Mouse (Mus musculus) cerebellum, adult 11 months (tissue): Measurements from ENCODE around the gene Fbxw9.

Source experiments
- DNase-seq: peaks from one replicate; pipeline ENCODE4 v3.0.0; 2022

Gene Fbxw9

GRCm38 (mm10) chr8:85059879-85060616 lies at the start of gene Fbxw9:
Gene Fbxw9, plus strand, starts transcription at chr8:85060055.
- peak; percentile 85 for DNase-seq

DNA sequence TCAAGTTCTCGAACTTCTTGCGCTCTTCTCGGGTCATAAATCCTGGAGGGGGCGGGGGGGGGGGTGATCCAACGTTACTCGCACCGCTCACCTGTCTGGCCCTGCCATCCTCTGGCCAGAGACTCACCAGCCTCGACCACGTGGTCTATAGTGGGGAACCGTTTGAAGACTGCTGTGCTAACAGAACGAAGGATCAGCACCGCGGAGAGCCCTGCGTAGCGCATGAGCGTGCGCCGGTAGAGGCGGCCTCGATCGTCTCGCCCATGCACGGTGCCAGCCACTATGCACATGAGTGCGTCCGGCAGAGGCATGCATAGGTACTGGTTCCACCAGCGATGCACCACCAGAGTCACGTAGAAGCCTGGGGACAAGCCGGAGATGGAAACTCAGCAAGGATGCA lies 48.6 kb upstream of the Fbxw9 start:
- DNase-seq = no peak

- DNase-seq = peak; percentile 69
Measured at GRCm38 (mm10) chr8:85013230-85013840, 46.5 kb upstream of the Fbxw9 start.

- no peak for DNase-seq
Measured at GRCm38 (mm10) chr8:85014431-85014830, 45.4 kb upstream of the Fbxw9 start, which contains the start of gene Best2. Gene Best2, minus strand, starts transcription at chr8:85014531.

- no peak for DNase-seq
Measured at GRCm38 (mm10) chr8:85016724-85017123, 43.1 kb upstream of the Fbxw9 start.

GRCm38 (mm10) chr8:85017209-85017608 lies 42.6 kb upstream of the Fbxw9 start:
- no peak for DNase-seq

GRCm38 (mm10) chr8:85021514-85022055 lies 38.3 kb upstream of the Fbxw9 start:
- no peak for DNase-seq

DNA sequence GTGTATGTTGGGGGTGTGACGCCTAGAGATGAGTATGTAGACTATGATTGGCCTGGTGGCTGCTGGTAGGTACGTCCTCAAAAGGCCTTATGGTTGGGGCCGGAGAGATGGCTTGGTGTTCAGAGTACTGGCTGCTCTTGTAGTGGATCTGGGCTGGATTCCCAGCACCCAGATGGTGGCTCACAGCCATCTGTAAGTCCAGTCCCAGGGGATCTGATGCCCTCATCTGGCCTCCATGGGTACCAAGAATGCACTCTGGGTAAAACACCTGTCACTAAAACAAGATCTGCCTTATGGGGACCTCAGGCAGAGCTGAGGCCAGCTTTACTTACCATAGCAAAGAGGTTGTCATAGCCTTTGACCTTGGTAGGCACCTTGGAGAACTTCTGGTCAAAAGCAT lies 36.0 kb upstream of the Fbxw9 start:
- DNase-seq = no peak

- DNase-seq = peak; percentile 72
Measured at GRCm38 (mm10) chr8:85025098-85025932, 34.5 kb upstream of the Fbxw9 start, which contains the start of gene Asna1. Gene Asna1, minus strand, starts transcription at chr8:85025281.

GRCm38 (mm10) chr8:85026670-85027515 lies 33.0 kb upstream of the Fbxw9 start, which contains the start of gene Trir:
Gene Trir, plus strand, starts transcription at chr8:85026823.
- peak; percentile 96 for DNase-seq

DNA sequence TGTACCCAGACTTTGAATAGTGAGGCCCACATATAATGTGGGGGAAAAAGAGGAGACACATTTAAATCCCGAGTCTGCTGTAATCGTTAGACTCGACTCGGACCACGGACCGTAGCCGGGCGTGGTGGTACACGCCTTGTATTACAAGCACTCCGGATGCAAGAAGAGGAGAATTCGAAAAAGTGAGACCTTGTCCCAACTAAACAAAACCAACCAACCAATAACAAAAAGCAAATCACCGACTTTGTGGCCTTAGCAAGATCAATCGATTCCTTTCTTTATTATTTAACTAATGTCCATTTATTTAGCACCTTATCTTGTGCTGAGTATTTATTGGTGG lies 32.4 kb upstream of the Fbxw9 start:
- DNase-seq = no peak

GRCm38 (mm10) chr8:85027922-85028321 lies 31.9 kb upstream of the Fbxw9 start:
- no peak for DNase-seq

DNA sequence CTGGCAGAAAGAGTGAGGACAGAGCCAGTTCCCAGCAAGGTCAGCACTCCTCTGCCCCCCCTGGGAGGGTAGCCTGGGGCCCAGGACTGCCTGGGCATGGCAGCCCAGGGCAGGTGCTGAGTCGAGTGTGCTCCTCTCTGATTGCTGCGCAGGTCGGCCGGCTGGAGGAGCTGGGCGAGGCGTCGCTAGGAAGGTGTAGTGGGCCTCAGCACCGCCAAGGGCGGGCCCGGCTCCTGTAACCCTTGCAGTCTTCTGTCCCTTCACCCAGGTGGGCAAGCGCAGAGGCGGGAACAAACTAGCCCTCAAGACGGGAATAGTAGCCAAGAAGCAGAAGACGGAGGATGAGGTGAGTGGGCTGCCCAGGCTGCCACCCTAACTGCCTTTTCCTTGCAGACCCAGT lies 30.6 kb upstream of the Fbxw9 start:
- no peak for DNase-seq

GRCm38 (mm10) chr8:85032622-85033311 lies 27.1 kb upstream of the Fbxw9 start:
- DNase-seq = no peak

DNA sequence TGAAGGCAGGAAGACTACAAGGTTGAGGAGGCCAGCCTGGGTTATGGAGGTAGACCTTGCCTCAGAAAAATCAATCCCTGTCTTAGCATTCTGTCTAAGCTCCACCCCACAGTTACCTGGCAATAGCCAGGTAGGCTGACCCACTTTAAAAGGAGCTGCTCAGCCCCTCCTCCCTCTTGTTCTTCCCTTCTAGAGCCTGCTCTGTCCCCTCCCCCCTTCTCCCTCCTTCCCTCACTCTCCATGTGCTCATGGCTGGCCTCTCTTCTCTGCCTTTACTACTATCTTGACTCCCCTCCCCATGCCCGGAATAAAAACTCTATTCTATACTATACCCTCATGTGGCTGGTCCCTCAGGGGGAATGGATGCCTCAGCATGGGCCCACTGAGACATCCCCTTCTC lies 26.0 kb upstream of the Fbxw9 start:
- DNase-seq = no peak

- peak; percentile 59 for DNase-seq
Measured at GRCm38 (mm10) chr8:85034764-85035163, 25.1 kb upstream of the Fbxw9 start.

GRCm38 (mm10) chr8:85035165-85035727 lies 24.6 kb upstream of the Fbxw9 start:
- no peak for DNase-seq

GRCm38 (mm10) chr8:85035728-85036310 lies 24.0 kb upstream of the Fbxw9 start:
- DNase-seq = no peak

- no peak for DNase-seq
Measured at GRCm38 (mm10) chr8:85036381-85036717, 23.5 kb upstream of the Fbxw9 start.

GRCm38 (mm10) chr8:85036718-85037365 lies 23.0 kb upstream of the Fbxw9 start, which contains the start of gene Tnpo2:
Gene Tnpo2, plus strand, starts transcription at chr8:85036915.
- peak; percentile 85 for DNase-seq

- DNase-seq = no peak
Measured at GRCm38 (mm10) chr8:85037366-85037680, 22.5 kb upstream of the Fbxw9 start.
